Mouse (Mus musculus): ENCODE results near the gene Atp11a.

Atp11a gene

DNA sequence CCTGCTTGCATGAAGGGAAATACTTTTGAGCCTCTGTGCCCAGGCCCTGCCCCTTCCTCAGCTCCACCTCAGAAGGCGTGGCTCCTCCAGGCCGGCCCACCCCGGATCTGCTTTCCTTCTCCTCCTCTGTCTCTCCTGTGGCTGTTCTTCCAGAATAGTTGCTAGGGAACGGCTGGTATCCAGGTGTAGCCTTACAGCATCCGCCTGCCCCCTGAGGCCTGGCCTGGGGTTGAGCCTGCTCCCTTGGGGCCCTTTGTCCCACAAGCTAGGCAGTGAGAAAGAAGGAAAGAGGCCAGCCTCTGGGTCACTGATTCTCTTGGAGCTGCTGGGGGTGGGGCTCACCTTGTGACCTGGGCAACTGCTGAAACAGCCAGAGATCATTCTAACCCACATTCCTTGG, 155.2 kb downstream of the Atp11a start:
- DNase-seq: peak; percentile 41 to 61

DNA sequence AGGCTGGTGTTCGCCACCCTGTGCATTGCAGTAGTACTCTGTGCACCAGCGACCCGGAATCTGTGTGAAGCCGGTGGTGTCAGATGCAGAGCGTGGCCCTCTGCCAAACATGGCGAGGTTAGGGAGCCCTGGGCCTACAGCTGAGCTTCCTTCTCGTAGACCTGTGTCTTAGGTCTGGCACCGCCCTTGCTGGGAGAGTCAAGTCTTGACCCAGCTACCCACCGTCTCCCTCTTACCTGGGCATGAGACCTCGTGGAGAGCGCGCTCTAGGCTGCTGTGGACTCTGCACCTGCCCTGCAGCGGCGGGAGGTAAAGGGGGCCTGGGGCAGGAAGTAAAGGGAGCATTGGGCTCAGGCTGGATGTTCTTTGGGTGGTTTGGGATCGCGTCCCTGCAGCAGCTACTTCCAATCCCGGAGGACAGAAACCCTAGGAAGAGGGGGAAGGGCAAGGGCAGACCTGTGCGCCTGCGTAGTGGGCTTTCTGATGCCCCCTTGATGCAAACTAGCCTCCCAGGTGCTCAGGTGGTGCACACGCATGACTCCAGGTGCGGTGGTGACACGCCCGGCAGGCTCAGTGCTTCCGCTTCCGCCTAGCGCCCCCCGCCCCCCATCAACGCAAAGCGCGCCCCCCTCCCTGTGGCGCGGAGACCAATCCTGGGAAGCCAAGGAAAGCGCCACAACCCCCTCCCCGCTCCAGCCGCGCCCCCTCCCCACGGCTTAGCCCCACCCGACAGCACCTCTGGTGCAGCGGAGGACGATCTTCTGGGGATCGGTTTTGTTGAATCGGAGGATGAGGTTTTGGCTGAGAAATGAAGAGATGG, 158.6 kb downstream of the Atp11a start:
- DNase-seq: peak; percentile 53 to 60

DNA sequence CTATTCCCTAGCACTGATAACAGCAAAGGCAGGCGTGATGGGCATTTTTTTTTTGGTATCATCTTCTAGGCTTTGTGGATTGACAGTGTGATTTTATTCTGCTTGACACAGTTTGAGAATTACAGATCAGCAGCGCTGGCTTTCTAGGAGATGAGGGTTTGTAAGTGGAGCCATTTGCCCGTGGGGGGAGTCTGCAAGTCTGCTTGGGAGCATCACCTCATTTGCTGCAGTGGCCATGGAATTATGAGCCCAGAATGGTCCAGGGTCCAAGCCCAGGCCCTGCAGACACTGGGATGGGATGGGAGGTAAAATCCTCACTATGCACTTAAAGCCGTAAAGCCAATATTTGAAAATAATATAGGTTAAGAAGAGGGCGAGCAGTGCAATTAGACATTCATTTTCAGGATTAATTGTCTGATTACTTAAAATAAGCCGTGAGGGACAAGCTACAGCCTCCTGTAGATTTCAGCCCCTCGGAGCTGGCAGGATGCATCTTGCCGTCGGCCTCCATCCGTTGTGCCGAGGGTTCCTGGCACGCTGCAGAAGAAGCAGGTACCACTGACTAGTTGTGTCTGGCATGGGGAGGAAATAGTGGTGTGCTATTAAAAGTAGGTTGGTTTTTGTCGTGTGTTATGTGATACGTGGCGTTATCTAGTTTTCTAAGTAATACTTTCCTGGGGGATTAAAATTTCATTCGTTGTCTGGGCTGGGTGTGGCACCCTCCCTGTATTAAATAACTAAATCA, 159.5 kb downstream of the Atp11a start:
- DNase-seq: no peak

DNA sequence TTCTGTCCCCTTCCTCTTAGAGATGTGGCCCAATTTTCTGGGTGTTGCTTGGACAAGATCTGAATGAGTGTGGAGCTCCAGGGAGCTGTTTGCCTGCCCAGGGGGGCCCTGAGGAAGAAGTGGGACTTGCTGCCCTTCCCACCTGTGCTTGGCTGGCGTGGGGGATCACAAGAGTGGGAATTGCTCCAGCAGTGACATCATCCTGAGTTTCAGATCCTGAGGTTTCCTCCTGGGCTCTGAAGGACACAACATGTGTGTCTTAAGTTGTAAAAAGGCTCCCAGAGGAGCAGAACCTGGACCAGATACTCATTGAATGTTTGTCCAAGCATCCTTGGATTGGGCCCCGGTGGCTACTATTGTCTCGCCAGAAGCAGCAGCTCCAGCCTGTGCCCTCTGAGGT, 160.2 kb downstream of the Atp11a start:
- DNase-seq: no peak

DNA sequence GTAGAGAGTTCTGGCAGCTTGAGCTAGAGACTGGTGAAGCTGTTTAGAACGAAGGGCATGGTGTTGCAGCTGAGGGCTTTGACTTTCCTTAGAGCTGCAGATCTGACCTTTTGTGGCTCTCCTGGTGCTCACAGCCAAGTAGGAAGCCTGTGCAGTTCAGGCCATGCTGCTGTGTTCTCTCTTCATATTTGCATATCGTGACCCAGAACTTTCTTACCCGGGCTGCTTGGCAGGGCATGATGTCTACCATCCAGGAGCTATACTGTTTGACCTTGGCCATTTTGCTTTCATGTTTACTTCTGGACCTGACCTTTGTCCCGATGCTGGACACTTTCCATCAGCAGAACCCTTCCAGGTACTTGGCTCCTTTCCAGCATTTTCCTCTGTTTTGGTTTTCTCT, 161.0 kb downstream of the Atp11a start:
- no peak for DNase-seq
